Mouse (Mus musculus) urinary bladder, postnatal 4 days (tissue): Measurements from ENCODE around the gene Gm42715.
A peak's percentile ranks its signal among the peaks of the same experiment; 100 is the strongest.
"Not testable (repeated sequence)": the region's sequence is repeated elsewhere in the genome, so short reads cannot be mapped to it uniquely, and the experiment has no call there.

ENCODE experiments used
- DNase-seq, 2 experiments: peaks; one replicate each; pipeline ENCODE4 v3.0.0; 2021 to 2022; ENCODE audit warnings: low spot score in 2 of 2

The Gm42715 gene

GRCm38 (mm10) chr7:127497382-127497781, 22.0 kb upstream of the Gm42715 start:
- no peak for DNase-seq

GRCm38 (mm10) chr7:127498407-127498806, 21.0 kb upstream of the Gm42715 start:
- no peak for DNase-seq

GRCm38 (mm10) chr7:127508291-127508690, 11.1 kb upstream of the Gm42715 start:
- DNase-seq = no peak

DNA sequence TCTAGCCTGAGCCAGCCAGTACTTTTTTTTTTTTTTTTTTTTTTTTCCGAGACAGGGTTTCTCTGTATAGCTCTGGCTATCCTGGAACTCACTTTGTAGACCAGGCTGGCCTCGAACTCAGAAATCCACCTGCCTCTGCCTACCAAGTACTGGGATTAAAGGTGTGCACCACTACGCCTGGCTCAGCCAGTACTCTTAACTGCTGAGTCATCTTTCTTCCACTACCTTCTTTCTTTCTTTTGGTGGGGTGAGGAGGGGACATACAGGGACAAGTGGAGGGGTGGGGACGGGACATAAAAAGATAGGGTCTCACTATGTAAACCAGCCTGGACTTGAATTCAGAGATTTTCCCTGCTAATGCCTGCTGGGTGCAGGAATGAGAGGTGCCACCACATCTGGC, 9.6 kb upstream of the Gm42715 start:
- DNase-seq = not testable (repeated sequence)

GRCm38 (mm10) chr7:127511241-127511640, 8.1 kb upstream of the Gm42715 start:
- DNase-seq = no peak

GRCm38 (mm10) chr7:127511808-127512230, 7.6 kb upstream of the Gm42715 start, which contains the start of gene Srcap:
Srcap (plus strand) TSS chr7:127511983.
- DNase-seq = peak; percentile 93 to 96

GRCm38 (mm10) chr7:127512231-127513015, 7.0 kb upstream of the Gm42715 start:
- DNase-seq = peak; percentile 91 to 92

DNA sequence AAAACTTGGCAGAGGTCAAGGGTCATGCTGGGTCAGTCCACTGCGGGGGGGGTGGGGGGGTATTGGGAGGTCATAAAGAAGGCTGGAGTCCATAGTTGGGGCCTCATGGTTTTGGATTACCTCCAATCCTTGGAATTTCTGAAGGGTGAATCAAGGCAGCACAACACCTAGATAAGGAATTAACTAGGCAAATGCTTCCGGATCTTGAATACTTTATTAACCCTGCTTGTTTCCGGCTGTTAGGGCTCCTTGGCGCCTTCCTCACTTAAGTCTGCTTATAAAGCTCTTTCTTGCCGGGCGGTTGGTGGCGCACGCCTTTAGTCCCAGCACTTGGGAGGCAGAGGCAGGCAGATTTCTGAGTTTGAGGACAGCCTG, 6.4 kb upstream of the Gm42715 start:
- DNase-seq = no peak

- no peak for DNase-seq
Measured at GRCm38 (mm10) chr7:127513781-127514180, 5.6 kb upstream of the Gm42715 start.

- DNase-seq = no peak
Measured at GRCm38 (mm10) chr7:127515846-127516245, 3.5 kb upstream of the Gm42715 start.

DNA sequence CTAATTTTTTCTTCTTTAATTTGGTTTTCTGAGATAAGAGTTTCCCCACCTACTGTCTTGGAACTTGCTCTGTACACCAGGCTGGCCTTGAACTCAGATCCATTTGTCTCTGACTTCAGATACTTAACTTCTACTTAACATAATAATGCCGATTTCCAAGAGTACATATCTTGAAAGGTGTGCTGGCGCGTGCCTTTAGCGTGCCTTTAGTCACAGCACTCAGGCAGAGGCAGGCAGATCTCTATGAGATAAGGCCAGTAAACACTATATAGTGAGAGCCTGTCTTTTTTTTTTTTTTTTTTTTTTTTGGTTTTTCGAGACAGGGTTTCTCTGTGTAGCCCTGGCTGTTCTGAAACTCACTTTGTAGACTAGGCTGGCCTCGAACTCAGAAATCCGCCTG, 3.0 kb upstream of the Gm42715 start:
- no peak for DNase-seq

- DNase-seq = no peak
Measured at GRCm38 (mm10) chr7:127541671-127542070, 22.3 kb downstream of the Gm42715 start.

DNA sequence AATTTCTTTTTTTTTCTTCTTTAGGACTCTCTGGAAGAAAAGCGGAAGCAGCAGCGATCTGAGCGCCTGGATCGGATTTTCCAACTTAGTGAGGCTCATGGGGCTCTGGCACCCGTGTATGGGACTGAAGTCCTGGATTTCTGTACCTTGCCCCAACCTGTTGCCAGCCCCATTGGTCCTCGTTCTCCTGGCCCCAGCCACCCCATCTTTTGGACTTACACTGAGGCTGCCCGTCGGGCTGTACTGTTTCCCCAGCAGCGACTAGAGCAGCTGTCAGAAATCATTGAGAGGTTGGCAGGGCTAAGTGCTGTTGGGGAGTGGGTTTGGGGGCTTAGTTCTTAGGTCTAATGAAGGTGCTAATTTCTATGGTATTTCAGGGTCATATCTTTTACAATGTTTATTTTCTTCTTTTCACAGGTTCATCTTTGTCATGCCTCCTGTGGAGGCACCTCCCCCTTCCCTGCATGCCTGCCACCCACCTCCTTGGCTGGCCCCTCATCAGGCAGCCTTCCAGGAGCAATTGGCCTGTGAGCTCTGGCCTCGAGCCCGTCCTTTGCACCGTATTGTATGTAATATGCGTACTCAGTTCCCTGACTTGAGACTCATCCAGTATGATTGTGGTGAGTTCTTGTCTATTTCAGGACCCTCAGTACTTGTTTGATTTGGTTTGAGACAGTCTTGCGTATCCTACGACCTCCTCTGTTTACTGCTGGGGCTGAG, 29.9 kb downstream of the Gm42715 start:
- no peak for DNase-seq

DNA sequence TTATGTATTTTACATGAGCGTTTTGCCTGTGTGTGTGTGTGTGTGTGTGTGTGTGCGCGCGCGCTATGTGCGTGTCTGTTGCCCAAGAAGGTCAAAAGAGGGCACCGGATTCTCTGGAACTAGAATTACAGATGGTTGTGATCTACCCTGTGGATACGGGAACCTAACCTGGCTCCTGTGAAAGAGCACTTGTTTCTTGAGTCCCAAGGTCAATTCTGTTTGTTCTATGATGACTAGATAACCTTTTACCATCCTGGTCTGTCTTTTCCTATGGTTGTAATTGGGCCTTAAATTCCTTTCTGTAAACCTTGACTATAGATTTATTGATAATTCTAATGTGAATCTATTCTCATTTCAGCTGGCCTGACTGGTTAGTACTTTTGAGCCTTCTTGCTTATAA, 32.2 kb downstream of the Gm42715 start:
- DNase-seq = no peak

GRCm38 (mm10) chr7:127560580-127560979, 41.2 kb downstream of the Gm42715 start:
- no peak for DNase-seq

DNA sequence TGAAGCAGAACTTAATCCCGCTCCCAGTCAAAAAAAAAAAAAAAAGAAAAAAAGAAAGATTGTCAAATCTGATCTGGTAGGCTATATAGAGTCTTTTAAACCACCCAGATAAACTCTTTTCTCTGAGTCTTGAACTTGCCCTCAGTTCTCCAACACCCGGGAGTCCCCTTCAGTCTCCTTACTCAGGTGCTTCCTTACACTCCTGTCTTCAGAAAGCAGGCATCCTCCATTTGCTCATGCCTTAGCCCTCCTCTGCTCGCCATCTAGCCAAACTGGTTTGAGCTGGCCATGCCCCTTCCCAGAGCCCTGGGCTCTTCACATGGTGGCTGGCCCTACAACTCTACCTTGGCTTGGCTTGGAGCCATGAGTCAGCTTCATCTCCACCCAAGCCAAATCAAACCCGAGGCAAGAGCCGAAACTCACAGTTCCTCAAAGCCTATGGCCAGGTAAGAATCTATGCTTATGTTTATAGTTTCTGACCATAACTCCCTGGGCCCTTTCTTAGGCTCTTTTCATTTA, 42.0 kb downstream of the Gm42715 start, which contains the start of gene Tmem265:
Gene Tmem265, plus strand, starts transcription at position 51 of the 519 bp plus-strand sequence.
- DNase-seq = no peak

- no peak for DNase-seq
Measured at GRCm38 (mm10) chr7:127564381-127565150, 45.2 kb downstream of the Gm42715 start.

DNA sequence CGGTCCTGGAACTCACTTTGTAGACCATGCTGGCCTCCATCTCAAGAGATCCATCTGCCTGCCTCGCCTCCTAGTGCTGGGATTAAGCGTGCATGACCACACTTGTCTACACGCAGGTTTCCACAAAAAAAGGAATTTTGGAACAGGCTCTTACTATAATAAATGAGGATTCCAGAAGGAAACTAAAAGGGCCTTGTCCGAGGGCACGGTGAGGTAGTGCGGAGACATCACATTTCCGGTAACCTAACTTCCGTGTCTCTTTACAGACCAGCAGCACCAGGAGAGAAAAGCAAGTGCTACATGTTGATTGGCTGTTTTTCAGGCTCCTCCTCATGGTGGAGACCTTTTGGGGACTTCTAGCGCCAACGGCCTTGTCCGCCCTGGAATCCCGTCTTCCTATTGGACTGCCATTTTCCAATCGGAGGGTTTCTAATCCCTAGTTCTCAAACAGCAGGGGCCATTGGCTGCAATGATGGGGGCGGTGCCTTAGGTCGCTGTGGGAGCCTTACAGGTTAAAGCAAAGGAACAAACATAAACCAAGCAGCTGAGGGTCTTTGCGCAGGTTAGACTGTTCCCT, 53.6 kb downstream of the Gm42715 start, which contains the start of gene Phkg2:
Gene Phkg2, plus strand, starts transcription at position 446 of the 577 bp plus-strand sequence.
- peak; percentile 88 to 89 for DNase-seq

DNA sequence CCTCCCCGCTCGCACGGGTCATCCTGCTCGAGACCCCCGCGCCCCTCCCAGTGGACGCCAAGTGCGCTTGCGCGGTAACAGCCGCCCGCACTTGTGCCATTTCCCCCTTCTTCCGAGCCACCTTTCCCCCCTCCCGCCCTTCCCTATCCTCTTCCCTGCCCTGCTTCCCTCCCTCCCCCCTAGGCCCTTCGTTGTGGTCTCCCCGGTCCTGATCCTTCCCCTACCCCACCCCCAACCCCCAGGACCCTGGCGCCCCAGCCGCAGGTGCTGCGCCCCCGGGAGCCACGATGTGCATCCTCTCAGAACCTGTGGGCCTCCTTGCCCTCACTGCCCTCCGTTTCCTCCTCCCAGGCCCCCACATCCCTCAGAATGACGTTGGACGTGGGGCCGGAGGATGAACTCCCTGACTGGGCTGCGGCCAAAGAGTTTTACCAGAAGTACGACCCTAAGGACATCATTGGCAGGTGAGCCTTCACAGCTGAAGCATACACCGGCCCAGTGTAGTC, 54.2 kb downstream of the Gm42715 start:
- DNase-seq = no peak

- no peak for DNase-seq
Measured at GRCm38 (mm10) chr7:127574115-127574514, 54.7 kb downstream of the Gm42715 start.

GRCm38 (mm10) chr7:127583260-127583659, 63.9 kb downstream of the Gm42715 start:
- DNase-seq = no peak
